Mouse (Mus musculus) right cerebral cortex, postnatal 36 days (tissue): ENCODE results near the gene Gm2696.

ENCODE experiments used
- DNase-seq, 2 experiments: peaks; one replicate each; pipeline ENCODE4 v3.0.0; 2022; ENCODE audit warnings: low spot score in 2 of 2, mixed read lengths in 1 of 2

Gm2696 gene

DNA sequence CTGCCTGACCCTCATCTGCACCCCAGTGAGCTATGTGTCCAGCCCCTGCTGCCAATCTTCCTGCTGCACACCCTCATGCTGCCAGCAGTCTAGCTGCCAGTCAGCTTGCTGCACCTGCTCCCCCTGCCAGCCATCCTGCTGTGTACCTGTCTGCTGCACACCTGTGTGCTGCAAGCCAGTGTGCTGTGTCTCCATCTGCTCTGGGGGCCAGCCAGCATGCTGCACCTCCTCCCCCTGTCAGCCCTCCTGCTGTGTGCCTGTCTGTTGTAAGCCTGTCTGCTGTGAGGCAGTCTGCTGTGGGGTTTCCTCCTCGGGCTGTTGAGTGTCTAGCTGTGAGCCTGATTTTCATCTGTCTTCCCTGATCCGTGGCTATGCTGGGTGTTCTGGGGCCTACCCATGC lies 32.5 kb downstream of the Gm2696 start:
- DNase-seq, result no peak

GRCm38 (mm10) chr10:77847538-77847937 lies 33.1 kb downstream of the Gm2696 start:
- DNase-seq, result no peak

GRCm38 (mm10) chr10:77852559-77852958 lies 38.1 kb downstream of the Gm2696 start, which contains the start of gene Gm10318:
Gene Gm10318 (plus strand): TSS chr10:77852859.
- no peak for DNase-seq

- DNase-seq, result no peak
These were observed 47.2 kb downstream of the Gm2696 start, which contains the start of gene Gm3285 for GRCm38 (mm10) chr10:77861675-77862074. Gene Gm3285 (plus strand): TSS chr10:77861975.

- DNase-seq, result no peak
These were observed 49.7 kb downstream of the Gm2696 start for GRCm38 (mm10) chr10:77864067-77864761.

- no peak for DNase-seq
These were observed 50.3 kb downstream of the Gm2696 start for GRCm38 (mm10) chr10:77864762-77865143.

DNA sequence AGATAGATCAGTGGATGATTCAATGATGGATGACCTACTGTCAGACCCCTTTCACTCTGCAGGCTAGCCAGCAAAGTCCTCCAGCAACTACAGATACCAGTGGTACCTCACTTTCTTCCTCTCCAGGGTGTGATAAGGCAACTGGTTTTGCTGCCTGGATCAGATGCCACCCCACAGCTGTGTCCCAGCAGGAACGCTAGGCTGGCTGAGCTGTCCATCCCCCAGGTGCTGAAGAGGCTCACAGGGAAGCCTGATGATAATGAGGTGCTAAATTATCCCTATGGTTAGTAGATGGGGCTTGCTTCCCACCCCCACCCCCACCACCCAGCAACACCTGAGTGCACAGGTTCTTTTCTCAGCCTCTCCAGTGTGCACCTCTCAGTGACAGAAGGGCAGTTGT lies 53.1 kb downstream of the Gm2696 start:
- no peak for DNase-seq

DNA sequence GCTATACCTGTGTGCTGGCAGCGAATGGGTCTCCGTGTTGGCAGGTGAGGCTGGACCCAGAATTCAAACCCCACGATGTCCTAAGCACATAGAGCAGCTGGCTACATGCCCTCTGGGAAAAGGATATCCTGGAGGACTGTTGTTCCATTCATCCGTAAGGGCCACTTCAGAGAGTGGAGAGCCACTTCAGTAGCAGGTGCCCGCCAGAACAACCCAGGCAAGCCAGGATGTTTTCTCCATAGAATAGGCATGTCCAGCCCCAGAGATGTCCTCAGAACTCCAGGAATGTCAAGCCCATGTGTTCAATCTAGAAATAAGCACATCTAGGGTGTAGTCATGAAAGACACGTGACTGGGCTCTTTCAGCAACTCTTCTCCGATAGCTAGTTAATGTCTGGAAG lies 55.2 kb downstream of the Gm2696 start:
- no peak for DNase-seq

DNA sequence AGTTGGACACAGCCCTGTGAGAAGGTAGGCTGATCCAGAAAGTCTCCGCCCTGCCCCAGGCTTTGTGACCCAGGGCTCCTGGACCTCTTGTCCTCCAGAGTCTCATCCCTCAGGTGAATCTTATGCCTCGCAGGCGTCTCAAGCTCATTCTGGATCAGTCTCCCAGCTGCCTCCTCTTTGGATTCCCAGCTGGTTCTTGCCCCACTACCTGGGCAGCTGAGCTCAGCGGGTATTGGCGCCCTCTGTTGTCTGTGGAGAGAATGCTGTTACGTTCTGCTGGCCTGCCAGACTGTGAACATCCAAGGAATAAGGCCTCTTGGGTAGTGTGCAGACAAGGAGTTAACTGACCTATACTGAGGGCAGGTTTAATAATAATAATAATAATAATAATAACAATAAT lies 64.5 kb downstream of the Gm2696 start:
- no peak for DNase-seq

DNA sequence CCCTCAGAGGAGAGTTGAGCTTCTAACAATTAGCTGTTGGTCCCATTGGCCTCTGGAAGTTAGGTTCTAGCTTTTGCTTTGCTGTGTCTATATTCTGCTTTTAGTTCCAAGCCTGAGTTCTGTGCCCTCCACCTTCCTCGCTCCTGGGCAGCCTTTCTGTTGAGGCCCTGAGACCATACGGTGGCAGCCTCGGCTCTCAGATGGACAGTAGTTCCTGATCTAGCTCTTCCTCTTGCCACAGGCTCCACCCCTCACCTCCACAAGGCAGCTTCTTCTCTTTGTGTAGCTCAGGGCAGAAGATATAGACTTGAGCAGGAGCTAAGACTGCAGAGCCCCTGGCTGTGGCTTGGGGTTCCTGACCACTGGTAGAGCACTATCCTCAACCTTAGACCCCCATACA lies 65.8 kb downstream of the Gm2696 start:
- DNase-seq, result no peak

DNA sequence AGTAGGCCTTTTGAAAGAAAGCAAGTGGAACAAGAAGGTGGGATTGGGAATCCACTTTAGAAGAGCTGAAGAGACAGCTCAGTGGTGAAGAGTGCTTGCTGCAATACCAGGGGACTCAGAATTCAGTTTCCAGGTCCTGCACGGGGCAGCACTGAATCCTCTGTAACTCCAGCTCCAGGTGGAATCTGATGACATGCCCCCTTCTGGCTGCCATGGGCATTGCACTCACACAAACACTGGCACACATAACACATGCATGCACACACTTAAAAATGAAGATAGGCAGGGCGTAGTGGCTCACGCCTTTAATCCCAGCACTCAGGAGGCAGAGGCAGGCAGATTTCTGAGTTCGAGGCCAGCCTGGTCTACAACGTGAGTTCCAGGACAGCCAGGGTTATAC lies 68.1 kb downstream of the Gm2696 start:
- DNase-seq, result no peak
